Mouse (Mus musculus) ES-Bruce4 (cell line): Measurements from ENCODE around the gene Ccdc162. TPM values are rescaled to one million over a fixed set of nuclear protein-coding genes. Genes with fewer than 3 reads are reported as not detected.
A peak's percentile ranks its signal among the peaks of the same experiment; 100 is the strongest.

Experiments used
- H3K27ac ChIP-seq: 2 replicates; pipeline ENCODE4 v1.5.1; 2012; ENCODE audit warnings: low read length, inconsistent platforms; ENCODE audit not compliant: insufficient read depth
- H3K27me3 ChIP-seq: 2 replicates; pipeline ENCODE4 v1.6.1; 2012; ENCODE audit warnings: mild to moderate bottlenecking, low read length, inconsistent platforms; ENCODE audit not compliant: control insufficient read depth, poor library complexity, insufficient read depth, severe bottlenecking
- H3K36me3 ChIP-seq: 2 replicates; pipeline ENCODE4 v1.6.1; 2012; ENCODE audit warnings: inconsistent platforms, mild to moderate bottlenecking, low read length, moderate library complexity; ENCODE audit not compliant: control insufficient read depth, poor library complexity, insufficient read depth, severe bottlenecking
- H3K4me1 ChIP-seq: one replicate; pipeline ENCODE4 v1.8.1; 2011; ENCODE audit warnings: low read length; ENCODE audit not compliant: control insufficient read depth, insufficient read depth
- H3K4me3 ChIP-seq: 2 replicates; pipeline ENCODE4 v1.5.1; 2011; ENCODE audit warnings: low read depth, mild to moderate bottlenecking, low read length
- H3K9ac ChIP-seq: 2 replicates; pipeline ENCODE4 v1.6.1; 2012; ENCODE audit warnings: low read depth, mild to moderate bottlenecking, inconsistent platforms; ENCODE audit not compliant: poor library complexity, severe bottlenecking
- H3K9me3 ChIP-seq: replicated peaks from 2 replicates; pipeline ENCODE4 v1.6.1; 2012; ENCODE audit warnings: mild to moderate bottlenecking, low read length, inconsistent platforms; ENCODE audit not compliant: control insufficient read depth, poor library complexity, insufficient read depth, severe bottlenecking
- CTCF ChIP-seq: IDR thresholded peaks from one replicate; pipeline ENCODE4 v1.8.1; 2011; ENCODE audit warnings: low read depth, low read length
- EP300 ChIP-seq: IDR thresholded peaks from 2 replicates; pipeline ENCODE4 v1.6.1; 2011; ENCODE audit warnings: low read depth, low read length; ENCODE audit not compliant: insufficient read depth
- POLR2A ChIP-seq: IDR thresholded peaks from one replicate; pipeline ENCODE4 v1.8.1; 2011; ENCODE audit warnings: low read length; ENCODE audit not compliant: insufficient read depth
- polyA plus RNA-seq: library from polyadenylated mRNA; stranded (reverse); fragments of >200 nt; gene quantifications from 2 replicates; pipeline ENCODE4 v1.2.4, GENCODE M21; 2011; ENCODE audit warnings: low read depth; ENCODE audit not compliant: missing spikeins, insufficient read depth, insufficient read length

Ccdc162 gene
- polyA plus RNA-seq: 3.5 and 5.1 TPM in 2 replicates

GRCm38 (mm10) chr10:41716029-41716897 is at the start of gene Ccdc162:
Ccdc162 (minus strand) TSS chr10:41716634.
- Histone ChIP-seq H3K27ac (no peak within 1 kb of the TSS), H3K4me3 (no peak within 1 kb of the TSS), H3K27me3 (no peaks in the 10 kb centered on the region), H3K9ac (no peak within 1 kb of the TSS), H3K4me1 (no peaks in the 10 kb centered on the region), H3K36me3 (peaks cover 6% of the 10 kb centered on the region; the same call in 1 of the 2 replicates), H3K9me3 (no peaks in the 10 kb centered on the region)
- TF ChIP-seq CTCF (no peak), POLR2A (no peak), EP300 (no peak)

GRCm38 (mm10) chr10:41765586-41765985 is 49.2 kb upstream of the Ccdc162 start:
- Histone ChIP-seq H3K4me1 (peaks cover 5% of the 10 kb centered on the region), H3K27me3 (no peaks in the 10 kb centered on the region), H3K9ac (no peak overlapping the region), H3K9me3 (no peaks in the 10 kb centered on the region), H3K36me3 (no peaks in the 10 kb centered on the region), H3K4me3 (no peak overlapping the region), H3K27ac (no peak overlapping the region)
- TF ChIP-seq EP300 (no peak), POLR2A (no peak), CTCF (no peak)

- no peak overlapping the region for H3K9ac ChIP-seq
- H3K9me3 ChIP-seq: no peaks in the 10 kb centered on the region
- H3K4me1 ChIP-seq: peaks cover 5% of the 10 kb centered on the region
- no peak overlapping the region for H3K4me3 ChIP-seq
- no peaks in the 10 kb centered on the region for H3K36me3 ChIP-seq
- no peaks in the 10 kb centered on the region for H3K27me3 ChIP-seq
- peak overlapping the region; percentile 51; the same call in 1 of the 2 replicates for H3K27ac ChIP-seq
- no peak for TF ChIP-seq POLR2A
- no peak for TF ChIP-seq CTCF
- TF ChIP-seq EP300: no peak
Observed at GRCm38 (mm10) chr10:41763741-41764385, 47.4 kb upstream of the Ccdc162 start.

- H3K9me3 ChIP-seq: no peaks in the 10 kb centered on the region
- no peak overlapping the region for H3K9ac ChIP-seq
- H3K4me3 ChIP-seq: no peak overlapping the region
- peaks cover 5% of the 10 kb centered on the region for H3K4me1 ChIP-seq
- H3K27ac ChIP-seq: peak overlapping the region; percentile 7; the same call in 1 of the 2 replicates
- H3K36me3 ChIP-seq: no peaks in the 10 kb centered on the region
- TF ChIP-seq POLR2A (no peak), CTCF (no peak), EP300 (peak; percentile 66)
- no peaks in the 10 kb centered on the region for H3K27me3 ChIP-seq
Observed at GRCm38 (mm10) chr10:41760866-41761265, 44.4 kb upstream of the Ccdc162 start.

GRCm38 (mm10) chr10:41758041-41758440 is 41.6 kb upstream of the Ccdc162 start:
- H3K9ac ChIP-seq: peak overlapping the region; percentile 29; the same call in 1 of the 2 replicates
- H3K4me3 ChIP-seq: no peak overlapping the region; the same call in 1 of the 2 replicates
- H3K27me3 ChIP-seq: no peaks in the 10 kb centered on the region
- H3K9me3 ChIP-seq: no peaks in the 10 kb centered on the region
- no peak overlapping the region for H3K27ac ChIP-seq
- no peak for TF ChIP-seq CTCF
- TF ChIP-seq POLR2A: no peak
- TF ChIP-seq EP300: no peak
- H3K36me3 ChIP-seq: no peaks in the 10 kb centered on the region
- peaks cover 3% of the 10 kb centered on the region for H3K4me1 ChIP-seq

- Histone ChIP-seq H3K4me3 (no peak overlapping the region; the same call in 1 of the 2 replicates), H3K9ac (peak overlapping the region; percentile 29; the same call in 1 of the 2 replicates), H3K36me3 (no peaks in the 10 kb centered on the region), H3K9me3 (no peaks in the 10 kb centered on the region), H3K27me3 (no peaks in the 10 kb centered on the region), H3K4me1 (peaks cover 3% of the 10 kb centered on the region), H3K27ac (no peak overlapping the region)
- TF ChIP-seq CTCF: no peak
Observed at GRCm38 (mm10) chr10:41757226-41757625, 40.8 kb upstream of the Ccdc162 start.
